Mouse (Mus musculus) 416B (cell line): Measurements from ENCODE around the gene Poc1a.

Experiments used
- DNase-seq: peaks from one replicate; pipeline ENCODE4 v3.0.0; 2011; ENCODE audit warnings: low read depth

The Poc1a gene

GRCm38 (mm10) chr9:106301446-106302080 is 20.7 kb downstream of the Poc1a start:
- no peak for DNase-seq

GRCm38 (mm10) chr9:106302446-106303150 is 21.7 kb downstream of the Poc1a start:
- DNase-seq: no peak

DNA sequence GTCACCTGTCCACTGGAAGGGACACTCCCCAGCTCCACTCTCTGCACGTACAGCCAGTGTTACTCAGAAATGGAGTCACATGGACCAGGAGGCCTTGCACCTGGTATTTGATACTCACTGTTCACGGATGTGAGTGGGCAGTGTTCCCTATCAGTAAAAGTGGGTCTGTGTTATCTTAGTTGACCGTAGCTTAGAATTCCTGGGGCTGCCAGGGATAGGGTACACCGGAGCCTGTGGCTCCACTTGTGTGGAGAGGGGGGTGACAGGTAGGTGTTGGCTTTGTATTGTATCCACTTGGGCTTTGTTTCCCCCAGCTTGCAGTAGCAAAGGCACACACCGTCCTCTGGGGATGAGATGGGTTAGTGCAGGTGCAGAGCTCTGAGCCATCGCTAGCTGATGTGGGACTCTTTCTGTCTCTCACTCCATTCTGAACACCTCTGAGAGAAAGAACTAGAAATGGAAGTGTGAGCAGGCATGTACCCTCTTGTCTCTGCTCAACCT is 22.6 kb downstream of the Poc1a start:
- DNase-seq: no peak

GRCm38 (mm10) chr9:106305228-106305627 is 24.4 kb downstream of the Poc1a start:
- DNase-seq: no peak

GRCm38 (mm10) chr9:106306662-106307351 is 25.9 kb downstream of the Poc1a start:
- DNase-seq: peak; percentile 74

- DNase-seq: no peak
These were observed 27.3 kb downstream of the Poc1a start for GRCm38 (mm10) chr9:106308151-106308550.

GRCm38 (mm10) chr9:106308555-106308954 is 27.7 kb downstream of the Poc1a start:
- peak; percentile 73 for DNase-seq

DNA sequence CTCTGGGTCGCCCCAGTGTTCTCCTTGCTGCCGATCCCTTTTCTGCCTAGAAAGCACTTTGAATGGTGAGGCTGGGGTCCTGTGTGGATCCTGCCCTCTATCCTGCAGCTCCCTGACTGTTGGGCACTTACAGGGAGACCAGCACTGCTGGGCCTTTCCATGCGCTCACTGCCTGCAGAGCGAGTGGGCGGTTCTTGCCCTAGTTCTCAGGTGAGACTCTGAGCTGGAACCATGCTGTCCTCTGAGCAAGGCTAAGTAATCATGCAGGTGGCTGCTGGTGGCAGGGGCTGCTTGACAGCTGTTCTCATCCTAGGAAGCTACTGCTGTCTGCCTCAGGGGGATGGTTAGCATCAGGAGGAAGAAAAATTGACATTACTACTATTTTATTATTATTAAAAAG is 28.1 kb downstream of the Poc1a start:
- DNase-seq: no peak

- DNase-seq: no peak
These were observed 29.0 kb downstream of the Poc1a start for GRCm38 (mm10) chr9:106309859-106310258.

DNA sequence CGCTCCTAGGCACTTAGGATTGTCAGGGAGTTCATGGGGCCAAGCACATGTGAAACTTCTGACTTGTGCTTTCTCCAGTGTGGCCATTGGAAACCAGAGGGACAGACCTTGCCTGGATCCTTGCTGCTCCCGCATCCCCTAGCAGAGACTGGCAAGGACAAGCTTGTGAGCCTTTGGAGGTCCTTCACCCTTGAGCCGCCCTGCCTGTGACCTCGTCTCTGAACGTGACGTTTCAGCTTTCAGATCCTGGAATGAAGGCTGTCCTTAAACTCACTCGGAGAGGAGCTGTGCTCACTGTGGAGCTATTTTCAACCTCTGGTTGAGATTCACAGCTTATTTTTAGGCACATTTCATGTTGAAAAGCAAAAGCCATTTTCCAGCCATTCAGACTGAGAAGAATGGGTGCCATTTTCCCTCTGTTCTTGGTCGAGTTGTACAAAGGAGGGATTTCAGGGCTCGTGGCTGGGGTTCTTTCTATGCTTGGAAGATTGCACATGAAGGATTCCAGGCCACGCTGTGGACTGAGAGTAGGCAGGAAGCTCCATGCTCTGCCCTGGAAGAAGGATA is 30.8 kb downstream of the Poc1a start:
- no peak for DNase-seq

GRCm38 (mm10) chr9:106312950-106313360 is 32.1 kb downstream of the Poc1a start:
- DNase-seq: no peak

DNA sequence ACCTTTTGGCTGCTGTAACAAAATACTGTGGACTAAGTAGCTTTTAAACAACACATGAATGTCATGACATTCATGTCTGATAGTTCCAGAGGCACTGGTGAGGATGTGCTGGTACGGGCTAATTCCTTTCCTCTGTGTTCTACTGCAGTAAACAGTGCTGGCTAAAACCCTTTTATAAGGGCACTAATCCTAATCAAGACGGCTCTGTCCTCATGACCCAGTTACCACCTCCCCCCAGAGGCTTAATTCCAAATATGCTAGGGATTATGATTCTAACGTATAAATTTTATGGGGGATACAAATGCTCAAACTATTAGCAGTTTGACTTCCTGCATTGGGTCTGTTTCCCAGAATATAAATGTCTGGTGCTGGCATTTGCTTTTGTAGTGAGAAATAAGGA is 33.3 kb downstream of the Poc1a start:
- DNase-seq: no peak

GRCm38 (mm10) chr9:106318074-106318473 is 37.2 kb downstream of the Poc1a start:
- DNase-seq: peak; percentile 14

DNA sequence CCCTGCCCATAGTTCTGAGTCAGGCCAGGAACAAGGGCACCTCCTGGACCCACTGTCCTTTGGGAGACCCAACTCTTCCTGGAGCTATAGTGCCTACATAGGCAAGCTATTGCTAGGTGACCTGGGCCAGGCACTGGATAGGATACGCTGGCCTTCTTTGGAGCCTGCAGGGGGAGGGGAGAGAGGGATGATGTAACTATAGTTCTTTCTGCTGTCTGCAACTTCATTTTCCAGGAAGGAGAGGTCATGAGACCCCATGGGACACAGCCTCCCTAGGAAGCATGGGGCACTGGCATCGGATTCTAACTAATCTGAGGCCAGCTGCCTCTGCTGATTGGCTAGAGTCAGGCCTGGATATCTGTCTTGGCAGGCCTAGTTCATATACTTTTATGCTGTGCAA is 38.2 kb downstream of the Poc1a start:
- no peak for DNase-seq

- DNase-seq: no peak
These were observed 41.6 kb downstream of the Poc1a start for GRCm38 (mm10) chr9:106322497-106322896.

- no peak for DNase-seq
These were observed 45.4 kb downstream of the Poc1a start for GRCm38 (mm10) chr9:106326241-106326640.

- no peak for DNase-seq
These were observed 46.4 kb downstream of the Poc1a start for GRCm38 (mm10) chr9:106327125-106327809.

DNA sequence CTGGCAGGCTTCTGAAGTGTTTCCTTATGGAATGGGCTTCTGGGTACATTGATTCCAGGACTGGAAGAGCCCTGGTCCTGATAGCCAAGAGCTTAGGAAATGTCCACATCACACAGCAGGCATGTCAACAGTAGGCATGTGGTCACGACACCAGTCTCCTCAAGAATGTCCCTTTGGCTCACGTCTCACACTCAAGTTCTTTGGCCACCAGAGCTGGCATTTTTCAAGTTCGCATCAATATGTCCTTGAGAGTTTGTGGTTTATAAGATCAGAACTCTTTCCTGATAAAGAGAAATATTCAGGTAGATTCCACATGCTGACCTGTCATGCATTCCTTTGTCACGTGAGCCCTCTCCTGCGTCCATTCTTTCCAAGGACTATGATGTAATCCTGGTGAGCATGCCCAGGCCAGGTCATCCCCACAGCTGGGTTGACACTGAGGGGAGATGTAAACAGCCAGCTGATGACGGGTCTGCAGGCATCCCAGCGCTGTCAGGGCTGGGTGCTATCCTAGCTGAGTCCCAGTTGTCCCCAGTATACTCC is 47.3 kb downstream of the Poc1a start:
- no peak for DNase-seq

GRCm38 (mm10) chr9:106328772-106329511 is 48.1 kb downstream of the Poc1a start:
- DNase-seq: no peak

DNA sequence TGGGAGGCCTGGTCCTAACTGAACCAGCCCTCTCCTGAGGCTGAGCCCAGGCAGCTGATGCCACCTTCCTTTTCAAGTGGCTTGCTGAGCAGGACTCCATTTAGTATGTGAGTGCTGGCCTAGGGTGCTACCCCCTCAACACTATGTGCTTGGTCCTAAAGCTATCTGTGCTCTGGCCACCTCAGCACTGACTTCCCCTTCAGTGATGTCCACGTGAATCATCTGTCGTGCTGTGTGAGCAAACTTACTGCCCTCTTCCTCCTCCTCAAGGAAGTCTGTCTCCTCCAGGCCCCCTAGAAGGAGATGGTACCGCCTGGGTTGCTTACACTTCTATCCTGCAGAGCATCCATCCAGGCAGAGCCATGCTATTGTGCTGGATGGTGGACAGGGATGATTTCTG is 51.9 kb downstream of the Poc1a start:
- DNase-seq: no peak

DNA sequence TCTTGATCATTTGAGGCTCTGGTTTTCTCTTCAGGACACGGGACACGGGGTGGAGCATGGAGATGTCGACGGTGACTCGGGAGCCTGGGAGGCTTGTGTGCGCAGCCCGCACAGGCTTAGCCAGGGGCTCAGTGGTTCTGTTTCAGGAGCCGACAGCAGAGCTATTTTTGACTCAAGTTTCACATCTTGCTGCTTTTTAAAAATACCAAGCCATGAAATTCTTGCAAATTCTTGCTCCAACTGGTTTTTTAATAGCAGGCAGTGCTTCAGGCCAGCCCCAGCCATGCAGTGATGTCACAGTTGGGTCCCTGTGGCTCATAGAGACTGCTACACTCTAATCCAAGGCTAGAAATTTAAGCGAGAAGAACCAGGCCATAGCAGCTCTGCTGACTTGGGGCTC is 56.8 kb downstream of the Poc1a start:
- no peak for DNase-seq
